ENCODE assay signal across 8 mouse cellular contexts in genomic region chr6:121166098-121166552, GRCm38 (mm10). TPM values are rescaled to one million over a fixed set of nuclear protein-coding genes. Genes with fewer than 3 reads are reported as not detected.
DNase-seq lines count a peak whose midpoint lies in the region; ATAC-seq and TF ChIP-seq lines count a peak whose summit lies in the region.

No protein-coding gene starts in this region.

- 33% methylated on average over 10 of the region's 10 CpGs for WGBS in heart, embryonic 16.5 days
- WGBS in embryonic facial prominence, embryonic 11.5 days: 35% methylated on average over 10 of the region's 10 CpGs
- WGBS in kidney, postnatal 0 days: 22% methylated on average over 10 of the region's 10 CpGs
- whole genome bisulfite sequencing in midbrain, embryonic 16.5 days: 30% methylated on average over 10 of the region's 10 CpGs

- no peaks in the 10 kb centered on the region for H3K36me3 ChIP-seq in heart, embryonic 16.5 days (ENCODE audit: control insufficient read depth, insufficient read depth)
- H3K36me3 ChIP-seq in embryonic facial prominence, embryonic 11.5 days (replicated peaks; ENCODE audit: control insufficient read depth, insufficient read depth, low read depth, low read length): no peaks in the 10 kb centered on the region
- H3K36me3 ChIP-seq in kidney, postnatal 0 days (ENCODE audit: insufficient read depth, low read length): no peaks in the 10 kb centered on the region
- H3K36me3 ChIP-seq in midbrain, embryonic 16.5 days (ENCODE audit: control insufficient read depth, insufficient read depth, low read length): no peaks in the 10 kb centered on the region

- H3K4me1 ChIP-seq in heart, embryonic 16.5 days (ENCODE audit: control insufficient read depth, insufficient read depth, low read length): peaks cover 14% of the 10 kb centered on the region
- H3K4me1 ChIP-seq in embryonic facial prominence, embryonic 11.5 days (ENCODE audit: control insufficient read depth, insufficient read depth, low read length): 0 out of 2 replicates have a peak, but pooled peaks cover 3% of the 10 kb centered on the region
- H3K4me1 ChIP-seq in kidney, postnatal 0 days (replicated peaks; ENCODE audit: insufficient read depth, low read length): 0 out of 2 replicates have a peak, but pooled peaks cover 9% of the 10 kb centered on the region
- H3K4me1 ChIP-seq in midbrain, embryonic 16.5 days (ENCODE audit: control insufficient read depth, insufficient read depth, low read length): no peaks in the 10 kb centered on the region

- no peak overlapping the region for H3K9ac ChIP-seq in heart, embryonic 16.5 days (ENCODE audit: low read length)
- H3K9ac ChIP-seq in embryonic facial prominence, embryonic 11.5 days (replicated peaks; ENCODE audit: low read length): no peak overlapping the region
- no peak overlapping the region for H3K9ac ChIP-seq in kidney, postnatal 0 days (ENCODE audit: low read depth, low read length)
- no peak overlapping the region for H3K9ac ChIP-seq in midbrain, embryonic 16.5 days (ENCODE audit: low read depth, low read length)

- intact Hi-C loops in left cerebral cortex, postnatal 25 days (cut with DNase I): no loop called here

- 0 out of 2 replicates have a peak, but pooled peaks have one; percentile 17 for TF ChIP-seq CTCF in kidney, postnatal 0 days (IDR thresholded peaks at IDR 0.05; ENCODE audit: low read depth)

- H3K4me2 ChIP-seq in heart, embryonic 16.5 days (ENCODE audit: low read depth, low read length): no peak overlapping the region
- no peak overlapping the region for H3K4me2 ChIP-seq in embryonic facial prominence, embryonic 11.5 days (ENCODE audit: low read depth, low read length)
- H3K4me2 ChIP-seq in kidney, postnatal 0 days (ENCODE audit: low read length): no peak overlapping the region
- no peak overlapping the region for H3K4me2 ChIP-seq in midbrain, embryonic 16.5 days (ENCODE audit: low read length)

- no peaks in the 10 kb centered on the region for H3K27me3 ChIP-seq in heart, embryonic 16.5 days (ENCODE audit: control insufficient read depth, insufficient read depth, low read length)
- no peaks in the 10 kb centered on the region for H3K27me3 ChIP-seq in embryonic facial prominence, embryonic 11.5 days (ENCODE audit: control insufficient read depth, insufficient read depth, low read length)
- no peaks in the 10 kb centered on the region for H3K27me3 ChIP-seq in kidney, postnatal 0 days (ENCODE audit: insufficient read depth, low read length)
- H3K27me3 ChIP-seq in midbrain, embryonic 16.5 days (ENCODE audit: control insufficient read depth, insufficient read depth, low read depth, low read length): no peaks in the 10 kb centered on the region

- no peak for DNase-seq in heart, adult 9 months (ENCODE audit: low spot score in 2 of 2)
- DNase-seq in embryonic facial prominence, embryonic 11.5 days (ENCODE audit: low spot score): no peak
- DNase-seq in kidney, postnatal 0 days (ENCODE audit: low spot score): peak; percentile 50
- DNase-seq in gastrocnemius, postnatal 25 days: no peak
- DNase-seq in left cerebral cortex, postnatal 25 days (ENCODE audit: low spot score in 2 of 2): no peak

- no peaks in the 10 kb centered on the region for H3K9me3 ChIP-seq in heart, embryonic 16.5 days (replicated peaks; ENCODE audit: control insufficient read depth, low read length)
- H3K9me3 ChIP-seq in embryonic facial prominence, embryonic 11.5 days (replicated peaks; ENCODE audit: control insufficient read depth, low read length): no peaks in the 10 kb centered on the region
- no peaks in the 10 kb centered on the region for H3K9me3 ChIP-seq in kidney, postnatal 0 days (replicated peaks; ENCODE audit: low read length)
- H3K9me3 ChIP-seq in midbrain, embryonic 16.5 days (replicated peaks; ENCODE audit: control insufficient read depth, low read length, poor library complexity, severe bottlenecking): no peaks in the 10 kb centered on the region

- ATAC-seq in heart, embryonic 16.5 days (replicated peaks; ENCODE audit: extremely low read depth, insufficient read depth, low FRiP score): 0 out of 2 replicates have a peak, but pooled peaks have one; percentile 29
- ATAC-seq in embryonic facial prominence, embryonic 11.5 days (replicated peaks; ENCODE audit: insufficient number of reproducible peaks, low FRiP score, low TSS enrichment, low read depth): peak; percentile 73
- peak; percentile 85 for ATAC-seq in kidney, postnatal 0 days (replicated peaks; ENCODE audit: low FRiP score, low read depth)
- peak; percentile 51; the same call in 1 of the 2 replicates for ATAC-seq in midbrain, embryonic 16.5 days
- ATAC-seq in monocyte, adult 5-6 weeks (replicated peaks; ENCODE audit: insufficient number of reproducible peaks, low FRiP score, low TSS enrichment, poor library complexity, severe bottlenecking): no peak

- no peak overlapping the region for H3K4me3 ChIP-seq in heart, embryonic 16.5 days (ENCODE audit: low read length)
- no peak overlapping the region for H3K4me3 ChIP-seq in embryonic facial prominence, embryonic 11.5 days (ENCODE audit: low read depth, low read length)
- no peak overlapping the region for H3K4me3 ChIP-seq in kidney, postnatal 0 days (replicated peaks; ENCODE audit: low read depth, low read length)
- no peak overlapping the region for H3K4me3 ChIP-seq in midbrain, embryonic 16.5 days (ENCODE audit: low read depth, low read length)

- H3K27ac ChIP-seq in heart, embryonic 16.5 days (ENCODE audit: low read length): no peak overlapping the region
- H3K27ac ChIP-seq in embryonic facial prominence, embryonic 11.5 days (replicated peaks; ENCODE audit: low read depth, low read length): no peak overlapping the region
- peak overlapping the region; percentile 39; the same call in 1 of the 2 replicates for H3K27ac ChIP-seq in kidney, postnatal 0 days
- no peak overlapping the region for H3K27ac ChIP-seq in midbrain, embryonic 16.5 days (ENCODE audit: low read length)

RNA-seq across cellular contexts. Expression of gene Pex26, which starts 17.3 kb away (rescaled TPM):
- polyA plus RNA-seq in heart, embryonic 16.5 days (2015; fragmentation: Nextera tagmentation; extraction: Ambion mirVana): 6.7 and 7.6 TPM in 2 replicates
- polyA plus RNA-seq in embryonic facial prominence, embryonic 11.5 days (2014; fragmentation: Nextera tagmentation; extraction: Ambion mirVana): 7.1 and 7.7 TPM in 2 replicates
- 9.8 and 10.1 TPM in 2 replicates for polyA plus RNA-seq in kidney, postnatal 0 days (2015; fragmentation: Nextera tagmentation; extraction: Ambion mirVana)
- polyA plus RNA-seq in midbrain, embryonic 16.5 days (2015; fragmentation: Nextera tagmentation; extraction: Ambion mirVana): 17.6 and 18.6 TPM in 2 replicates
- 4.0 to 9.1 TPM (median 4.9 TPM) in 3 replicates for total RNA-seq in monocyte, adult 5-6 weeks (2017)
- total RNA-seq in gastrocnemius, postnatal 25 days (2021): 1 to 10 TPM; 2.8 TPM
- 10 to 100 TPM; 13.4 to 15.3 TPM for total RNA-seq in left cerebral cortex, postnatal 25 days (2021)

RNA-seq across cellular contexts. Expression of gene Mical3, which starts 35.3 kb away (rescaled TPM):
- polyA plus RNA-seq in heart, embryonic 16.5 days (2015; fragmentation: Nextera tagmentation; extraction: Ambion mirVana): 27.2 and 30.4 TPM in 2 replicates
- 11.1 and 13.3 TPM in 2 replicates for polyA plus RNA-seq in embryonic facial prominence, embryonic 11.5 days (2014; fragmentation: Nextera tagmentation; extraction: Ambion mirVana)
- 6.0 and 6.8 TPM in 2 replicates for polyA plus RNA-seq in kidney, postnatal 0 days (2015; fragmentation: Nextera tagmentation; extraction: Ambion mirVana)
- 37.0 and 43.2 TPM in 2 replicates for polyA plus RNA-seq in midbrain, embryonic 16.5 days (2015; fragmentation: Nextera tagmentation; extraction: Ambion mirVana)
- total RNA-seq in monocyte, adult 5-6 weeks (2017): 1.3 to 2.9 TPM (median 2.6 TPM) in 3 replicates
- 10 to 100 TPM; 61.6 to 65.3 TPM for total RNA-seq in gastrocnemius, postnatal 25 days (2021)
- 100 to 1,000 TPM; 110 to 127 TPM for total RNA-seq in left cerebral cortex, postnatal 25 days (2021)

RNA-seq across cellular contexts. Expression of gene Tuba8, which starts 44.4 kb away (rescaled TPM):
- polyA plus RNA-seq in heart, embryonic 16.5 days (2015; fragmentation: Nextera tagmentation; extraction: Ambion mirVana): 1.2 and 2.0 TPM in 2 replicates
- 0.45 and 0.53 TPM in 2 replicates for polyA plus RNA-seq in embryonic facial prominence, embryonic 11.5 days (2014; fragmentation: Nextera tagmentation; extraction: Ambion mirVana)
- polyA plus RNA-seq in kidney, postnatal 0 days (2015; fragmentation: Nextera tagmentation; extraction: Ambion mirVana): 0.19 and 0.32 TPM in 2 replicates
- 1.2 and 1.3 TPM in 2 replicates for polyA plus RNA-seq in midbrain, embryonic 16.5 days (2015; fragmentation: Nextera tagmentation; extraction: Ambion mirVana)
- 1.1 to 3.4 TPM (median 2.6 TPM) in 3 replicates for total RNA-seq in monocyte, adult 5-6 weeks (2017)
- total RNA-seq in gastrocnemius, postnatal 25 days (2021): 100 to 1,000 TPM; 179 to 215 TPM
- 10 to 100 TPM; 10.3 to 10.6 TPM for total RNA-seq in left cerebral cortex, postnatal 25 days (2021)
